Mouse (Mus musculus): ENCODE measurements at regions not wholly inside any gene's neighbourhood (a gene's known extent, or its start where the extent isn't known, plus 50 kb on each side); places are given as distances from the start of the nearest gene placed in this dataset.
"Not testable (repeated sequence)": the region's sequence is repeated elsewhere in the genome, so short reads cannot be mapped to it uniquely, and the experiment has no call there.

DNA sequence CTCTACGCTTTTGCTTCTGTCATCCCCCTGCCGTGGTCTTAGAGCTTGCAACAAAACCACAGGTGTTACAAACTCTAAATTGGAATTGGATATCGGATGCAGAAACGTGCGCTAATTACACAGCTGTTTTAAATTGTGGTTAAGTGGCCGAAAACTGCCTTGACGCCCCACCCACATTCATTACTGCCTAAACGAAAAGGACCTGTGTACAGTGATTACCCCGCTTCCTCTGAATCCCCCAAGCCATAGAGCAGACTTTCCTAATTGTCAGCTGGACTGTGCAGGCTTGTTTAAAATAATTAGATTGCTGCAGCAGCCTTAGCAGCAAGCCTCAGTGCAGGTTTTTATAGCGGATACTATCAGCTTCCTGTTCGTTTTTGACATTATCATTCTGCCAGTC lies 94.7 kb downstream of the Cxxc4 start:
- H3K27me3 ChIP-seq (ENCODE audit: control insufficient read depth, insufficient read depth, low read length), result no peaks in the 10 kb centered on the region
- peak overlapping the region; percentile 39 for H3K4me2 ChIP-seq (ENCODE audit: low read depth, severe bottlenecking)
- peak; percentile 61 for DNase-seq (ENCODE audit: low spot score)
- peak overlapping the region; percentile 12; the same call in 1 of the 2 replicates for H3K4me3 ChIP-seq (ENCODE audit: low read depth, low read length)
- peak; percentile 85; the same call in 1 of the 2 replicates for ATAC-seq (ENCODE audit: insufficient number of reproducible peaks, low FRiP score, low TSS enrichment, low read depth)
- H3K4me1 ChIP-seq (ENCODE audit: control insufficient read depth, insufficient read depth, low read length), result 0 out of 2 replicates have a peak, but pooled peaks cover 7% of the 10 kb centered on the region
- 8% methylated on average over 11 of the region's 11 CpGs for WGBS
- no peaks in the 10 kb centered on the region for H3K9me3 ChIP-seq (ENCODE audit: control insufficient read depth, low read length)
- H3K36me3 ChIP-seq (ENCODE audit: control insufficient read depth, insufficient read depth, low read length), result no peaks in the 10 kb centered on the region
- no peak overlapping the region; the same call in 1 of the 2 replicates for H3K27ac ChIP-seq (replicated peaks; ENCODE audit: low read depth, low read length)
- H3K9ac ChIP-seq (ENCODE audit: low read length), result no peak overlapping the region

DNA sequence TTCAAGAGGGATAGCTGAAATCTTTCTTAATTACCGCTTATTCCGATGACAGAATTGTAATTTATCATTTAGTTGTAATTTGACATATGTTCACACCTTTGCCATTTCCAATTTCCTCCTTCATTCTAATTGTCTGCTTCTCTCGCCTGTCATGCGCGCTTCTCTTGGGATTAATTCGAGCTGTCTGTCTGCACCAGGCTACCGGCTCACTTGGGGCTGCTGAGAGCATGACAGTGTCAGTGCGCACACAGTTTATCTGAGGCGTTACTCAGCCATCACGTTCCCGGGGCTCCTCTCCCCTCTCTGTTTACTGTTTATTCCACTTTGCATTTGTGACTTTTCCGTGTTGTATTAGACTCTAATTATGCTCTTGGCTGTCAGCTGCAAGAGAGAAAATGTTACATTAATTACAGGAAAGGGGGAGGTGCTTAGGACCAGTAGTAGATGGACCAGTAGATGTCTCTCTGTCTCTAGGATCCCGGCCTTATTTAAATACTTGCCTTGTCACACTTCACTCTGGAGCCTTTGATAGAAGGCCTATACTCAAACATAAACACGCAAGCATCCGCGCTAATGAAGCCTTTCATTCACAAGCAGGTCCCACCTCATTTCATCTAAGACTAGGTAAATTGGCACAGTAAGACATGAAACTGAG lies 95.3 kb downstream of the Cxxc4 start:
- Histone ChIP-seq H3K4me3 (ENCODE audit: low read depth, low read length) (no peak overlapping the region), H3K36me3 (ENCODE audit: control insufficient read depth, insufficient read depth, low read length) (no peaks in the 10 kb centered on the region), H3K4me2 (ENCODE audit: low read depth, severe bottlenecking) (peak overlapping the region; percentile 39), H3K9me3 (ENCODE audit: control insufficient read depth, low read length) (no peaks in the 10 kb centered on the region), H3K27ac (replicated peaks; ENCODE audit: low read depth, low read length) (no peak overlapping the region; the same call in 1 of the 2 replicates), H3K4me1 (ENCODE audit: control insufficient read depth, insufficient read depth, low read length) (0 out of 2 replicates have a peak, but pooled peaks cover 7% of the 10 kb centered on the region), H3K9ac (ENCODE audit: low read length) (no peak overlapping the region), H3K27me3 (ENCODE audit: control insufficient read depth, insufficient read depth, low read length) (no peaks in the 10 kb centered on the region)
- WGBS, result 24% methylated on average over 16 of the region's 16 CpGs
- ATAC-seq (ENCODE audit: insufficient number of reproducible peaks, low FRiP score, low TSS enrichment, low read depth), result no peak
- peak; percentile 32 for DNase-seq (ENCODE audit: low spot score)

DNA sequence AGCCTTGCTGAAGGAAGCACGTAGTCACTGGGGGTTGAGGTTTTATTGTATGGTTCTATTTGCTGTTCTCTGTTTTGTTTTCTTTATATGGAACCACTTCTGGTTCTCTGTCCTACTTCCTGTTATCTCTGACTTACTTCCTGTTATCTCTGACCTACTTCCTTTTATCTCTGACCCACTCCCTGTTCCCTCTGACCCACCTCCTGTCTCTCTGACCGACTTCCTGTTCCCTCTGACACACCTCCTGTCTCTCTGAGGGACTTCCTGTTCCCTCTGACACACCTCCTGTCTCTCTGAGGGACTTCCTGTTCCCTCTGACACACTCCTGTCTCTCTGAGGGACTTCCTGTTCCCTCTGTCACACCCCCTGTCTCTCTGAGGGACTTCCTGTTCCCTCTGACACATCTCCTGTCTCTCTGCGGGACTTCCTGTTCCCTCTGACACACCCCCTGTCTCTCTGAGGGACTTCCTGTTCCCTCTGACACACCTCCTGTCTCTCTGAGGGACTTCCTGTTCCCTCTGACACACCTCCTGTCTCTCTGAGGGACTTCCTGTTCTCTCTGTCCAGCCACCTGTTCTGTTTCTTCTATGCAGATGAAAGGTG lies 102.9 kb downstream of the Cxxc4 start:
- H3K27ac ChIP-seq (replicated peaks; ENCODE audit: low read depth, low read length); DNase-seq (ENCODE audit: low spot score); H3K36me3 ChIP-seq (ENCODE audit: control insufficient read depth, insufficient read depth, low read length); H3K27me3 ChIP-seq (ENCODE audit: control insufficient read depth, insufficient read depth, low read length); H3K9ac ChIP-seq (ENCODE audit: low read length); H3K4me2 ChIP-seq (ENCODE audit: low read depth, severe bottlenecking); H3K4me1 ChIP-seq (ENCODE audit: control insufficient read depth, insufficient read depth, low read length); ATAC-seq (ENCODE audit: insufficient number of reproducible peaks, low FRiP score, low TSS enrichment, low read depth); H3K9me3 ChIP-seq (ENCODE audit: control insufficient read depth, low read length); H3K4me3 ChIP-seq (ENCODE audit: low read depth, low read length): not testable (repeated sequence)
- 89% methylated on average over 3 of the region's 3 CpGs for WGBS

DNA sequence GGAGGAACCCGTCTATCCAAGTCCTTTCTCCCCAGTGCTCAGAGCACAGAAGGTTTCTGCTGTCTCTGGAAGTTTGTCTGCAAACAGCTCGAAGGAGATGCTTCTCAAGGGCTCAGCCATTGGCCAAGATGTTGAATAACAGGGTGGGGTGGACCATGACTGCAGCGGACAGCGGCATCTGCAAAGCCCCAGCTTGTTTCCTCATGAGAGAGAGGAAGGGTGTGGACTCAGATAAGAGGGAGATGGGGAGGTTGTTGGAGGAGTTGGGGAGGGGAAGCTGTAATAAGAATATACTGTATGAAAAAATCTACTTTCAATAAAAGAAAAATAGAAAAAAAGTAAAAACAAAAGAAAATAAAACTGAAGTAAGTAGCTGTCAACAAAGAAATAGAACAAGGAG lies 129.7 kb downstream of the Cxxc4 start:
- ATAC-seq (ENCODE audit: insufficient number of reproducible peaks, low FRiP score, low TSS enrichment, low read depth) (no peak), DNase-seq (ENCODE audit: low spot score) (no peak)
- Histone ChIP-seq H3K9me3 (ENCODE audit: control insufficient read depth, low read length) (no peaks in the 10 kb centered on the region), H3K27ac (replicated peaks; ENCODE audit: low read depth, low read length) (no peak overlapping the region), H3K27me3 (ENCODE audit: control insufficient read depth, insufficient read depth, low read length) (no peaks in the 10 kb centered on the region), H3K4me3 (ENCODE audit: low read depth, low read length) (no peak overlapping the region), H3K9ac (ENCODE audit: low read length) (no peak overlapping the region), H3K4me1 (ENCODE audit: control insufficient read depth, insufficient read depth, low read length) (no peaks in the 10 kb centered on the region), H3K36me3 (ENCODE audit: control insufficient read depth, insufficient read depth, low read length) (no peaks in the 10 kb centered on the region), H3K4me2 (ENCODE audit: low read depth, severe bottlenecking) (no peak overlapping the region)
- WGBS, result 87% methylated on average over 4 of the region's 4 CpGs

DNA sequence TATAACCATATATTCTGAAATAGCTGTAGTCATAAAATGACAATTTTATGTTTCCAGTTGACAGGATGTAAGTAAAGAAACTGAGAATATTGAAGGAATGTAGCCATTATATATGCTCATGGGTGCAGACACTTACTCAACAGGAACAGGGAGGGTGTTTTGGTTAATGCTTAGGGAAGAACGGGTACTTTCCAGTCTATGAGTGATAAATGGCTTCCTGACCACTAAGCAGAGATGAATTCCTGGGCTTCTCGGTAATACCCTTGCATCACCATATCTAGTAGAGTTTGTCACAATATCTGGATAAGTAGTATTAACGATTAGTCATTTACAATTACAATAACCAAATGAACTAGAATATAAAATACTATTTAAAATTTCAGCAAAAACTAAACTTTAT lies 130.5 kb downstream of the Cxxc4 start:
- Histone ChIP-seq H3K4me2 (ENCODE audit: low read depth, severe bottlenecking) (no peak overlapping the region), H3K9ac (ENCODE audit: low read length) (no peak overlapping the region), H3K4me1 (ENCODE audit: control insufficient read depth, insufficient read depth, low read length) (no peaks in the 10 kb centered on the region), H3K9me3 (ENCODE audit: control insufficient read depth, low read length) (no peaks in the 10 kb centered on the region), H3K27ac (replicated peaks; ENCODE audit: low read depth, low read length) (no peak overlapping the region), H3K4me3 (ENCODE audit: low read depth, low read length) (no peak overlapping the region), H3K27me3 (ENCODE audit: control insufficient read depth, insufficient read depth, low read length) (no peaks in the 10 kb centered on the region), H3K36me3 (ENCODE audit: control insufficient read depth, insufficient read depth, low read length) (no peaks in the 10 kb centered on the region)
- 76% methylated on average over 3 of the region's 3 CpGs for WGBS
- DNase-seq (ENCODE audit: low spot score) (no peak), ATAC-seq (ENCODE audit: insufficient number of reproducible peaks, low FRiP score, low TSS enrichment, low read depth) (no peak)

DNA sequence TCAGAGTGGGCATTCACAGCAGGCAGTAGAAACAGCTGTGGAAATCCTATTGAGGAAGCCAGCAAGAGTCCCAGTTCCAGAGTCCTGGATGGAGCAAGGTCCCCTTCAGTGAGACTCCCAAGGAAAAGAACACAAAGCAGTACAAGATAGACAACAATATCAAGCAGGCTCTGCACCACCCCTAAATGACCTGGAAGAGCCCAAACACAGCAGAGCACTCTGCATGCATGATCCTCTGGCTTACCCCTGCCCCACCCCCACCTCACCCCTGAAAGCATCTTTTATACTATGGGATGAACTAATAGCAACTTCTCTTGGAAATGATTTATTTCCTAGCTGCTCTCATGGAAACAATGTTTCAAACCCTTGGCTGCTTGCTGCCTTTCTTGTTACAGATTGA lies 132.3 kb downstream of the Cxxc4 start:
- no peaks in the 10 kb centered on the region for H3K4me1 ChIP-seq (ENCODE audit: control insufficient read depth, insufficient read depth, low read length)
- no peaks in the 10 kb centered on the region for H3K27me3 ChIP-seq (ENCODE audit: control insufficient read depth, insufficient read depth, low read length)
- no peaks in the 10 kb centered on the region for H3K9me3 ChIP-seq (ENCODE audit: control insufficient read depth, low read length)
- DNase-seq (ENCODE audit: low spot score) (no peak), ATAC-seq (ENCODE audit: insufficient number of reproducible peaks, low FRiP score, low TSS enrichment, low read depth) (no peak)
- H3K36me3 ChIP-seq (ENCODE audit: control insufficient read depth, insufficient read depth, low read length), result no peaks in the 10 kb centered on the region
- H3K4me2 ChIP-seq (ENCODE audit: low read depth, severe bottlenecking), result no peak overlapping the region
- H3K9ac ChIP-seq (ENCODE audit: low read length), result no peak overlapping the region
- H3K4me3 ChIP-seq (ENCODE audit: low read depth, low read length), result no peak overlapping the region
- no peak overlapping the region for H3K27ac ChIP-seq (replicated peaks; ENCODE audit: low read depth, low read length)

DNA sequence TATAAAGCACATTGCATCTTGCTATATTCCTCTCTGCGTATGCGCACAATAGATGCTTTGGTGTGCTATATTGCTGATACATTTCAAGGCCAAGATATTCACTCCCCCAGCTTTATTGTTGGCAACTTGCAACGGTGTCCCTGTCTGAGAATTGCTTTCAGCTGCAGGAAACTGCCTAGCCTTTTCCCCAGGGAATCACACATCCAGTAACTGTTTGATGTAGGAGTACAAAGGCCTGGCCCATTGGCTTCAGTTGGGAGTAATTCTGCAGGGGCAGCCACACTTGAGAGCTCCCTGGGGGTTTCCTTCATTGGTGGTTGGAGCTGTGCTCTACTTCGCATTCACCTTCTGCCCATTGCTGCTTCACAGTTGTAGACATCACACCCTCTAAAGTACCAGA lies 132.8 kb downstream of the Cxxc4 start:
- Histone ChIP-seq H3K4me2 (ENCODE audit: low read depth, severe bottlenecking) (no peak overlapping the region), H3K9ac (ENCODE audit: low read length) (no peak overlapping the region), H3K4me3 (ENCODE audit: low read depth, low read length) (no peak overlapping the region), H3K27ac (replicated peaks; ENCODE audit: low read depth, low read length) (no peak overlapping the region), H3K9me3 (ENCODE audit: control insufficient read depth, low read length) (no peaks in the 10 kb centered on the region), H3K36me3 (ENCODE audit: control insufficient read depth, insufficient read depth, low read length) (no peaks in the 10 kb centered on the region), H3K4me1 (ENCODE audit: control insufficient read depth, insufficient read depth, low read length) (no peaks in the 10 kb centered on the region), H3K27me3 (ENCODE audit: control insufficient read depth, insufficient read depth, low read length) (no peaks in the 10 kb centered on the region)
- WGBS, result 41% methylated on average over 4 of the region's 4 CpGs
- ATAC-seq (ENCODE audit: insufficient number of reproducible peaks, low FRiP score, low TSS enrichment, low read depth), result no peak
- DNase-seq (ENCODE audit: low spot score), result peak; percentile 36

DNA sequence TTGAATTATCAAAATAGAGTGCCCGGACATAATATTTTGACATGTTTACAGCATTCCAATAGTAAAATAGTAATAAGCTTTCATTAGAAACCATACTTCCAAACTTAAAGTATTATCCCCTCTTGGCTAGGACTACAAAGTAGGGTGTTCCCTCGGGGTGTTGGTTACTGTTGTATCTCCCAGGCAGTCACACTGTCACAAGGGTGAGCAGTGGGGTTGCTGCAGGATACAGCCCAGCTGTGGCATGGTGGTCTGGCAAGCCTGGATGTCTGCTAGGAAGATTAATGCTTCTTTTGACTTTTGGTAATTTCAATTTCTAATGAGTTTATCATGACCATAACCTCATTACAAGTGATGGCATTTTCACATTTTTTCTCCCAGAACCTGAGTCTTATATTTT lies 143.3 kb downstream of the Cxxc4 start:
- Histone ChIP-seq H3K9me3 (ENCODE audit: control insufficient read depth, low read length) (no peaks in the 10 kb centered on the region), H3K4me3 (ENCODE audit: low read depth, low read length) (no peak overlapping the region), H3K27ac (replicated peaks; ENCODE audit: low read depth, low read length) (no peak overlapping the region), H3K27me3 (ENCODE audit: control insufficient read depth, insufficient read depth, low read length) (no peaks in the 10 kb centered on the region), H3K4me2 (ENCODE audit: low read depth, severe bottlenecking) (no peak overlapping the region), H3K36me3 (ENCODE audit: control insufficient read depth, insufficient read depth, low read length) (no peaks in the 10 kb centered on the region), H3K9ac (ENCODE audit: low read length) (no peak overlapping the region), H3K4me1 (ENCODE audit: control insufficient read depth, insufficient read depth, low read length) (no peaks in the 10 kb centered on the region)
- ATAC-seq (ENCODE audit: insufficient number of reproducible peaks, low FRiP score, low TSS enrichment, low read depth) (no peak), DNase-seq (ENCODE audit: low spot score) (no peak)
- WGBS, result 78% methylated on average over 2 of the region's 2 CpGs
